Mouse (Mus musculus) lung, adult 2 months (tissue): ENCODE results near the gene Sema5b. TPM values are rescaled to one million over a fixed set of nuclear protein-coding genes. Genes with fewer than 3 reads are reported as not detected.

Source experiments
- DNase-seq: peaks from one replicate; pipeline ENCODE4 v3.0.0; 2022
- H3K4me1 ChIP-seq: fragments of 200-500 bp; 2 replicates; pipeline ENCODE4 v1.6.1; 2011; ENCODE audit warnings: low read length; ENCODE audit not compliant: control insufficient read depth, insufficient read depth
- H3K4me3 ChIP-seq: fragments of 200-500 bp; replicated peaks from 2 replicates; pipeline ENCODE3; 2011; ENCODE audit warnings: low read depth, mild to moderate bottlenecking, control low read depth, low read length; ENCODE audit errors: extremely low read depth
- CTCF ChIP-seq: fragments of 200-500 bp; IDR thresholded peaks from 2 replicates; pipeline ENCODE4 v1.5.1; 2011; ENCODE audit warnings: mild to moderate bottlenecking, low read length, control low read depth; ENCODE audit not compliant: insufficient read depth
- POLR2A ChIP-seq: fragments of 200-500 bp; IDR thresholded peaks from 2 replicates; pipeline ENCODE4 v1.6.1; 2011; ENCODE audit warnings: low read depth, mild to moderate bottlenecking, control low read depth, low read length, borderline replicate concordance; ENCODE audit errors: extremely low read depth
- WGBS: fragments of 180-500 bp; shearing (Covaris S2); methylation state at CpG from one replicate; pipeline ENCODE4 v1.1.7; 2018; 5-methylcytosine and 5-hydroxymethylcytosine counted together
- polyA plus RNA-seq: library from polyadenylated mRNA; depleted of rRNA; stranded (reverse); fragments of >200 nt; gene quantifications from 2 replicates; pipeline ENCODE4 v1.2.3, GENCODE M21; 2012

Sema5b gene
- polyA plus RNA-seq, 1 experiment: 0.76 TPM

DNA sequence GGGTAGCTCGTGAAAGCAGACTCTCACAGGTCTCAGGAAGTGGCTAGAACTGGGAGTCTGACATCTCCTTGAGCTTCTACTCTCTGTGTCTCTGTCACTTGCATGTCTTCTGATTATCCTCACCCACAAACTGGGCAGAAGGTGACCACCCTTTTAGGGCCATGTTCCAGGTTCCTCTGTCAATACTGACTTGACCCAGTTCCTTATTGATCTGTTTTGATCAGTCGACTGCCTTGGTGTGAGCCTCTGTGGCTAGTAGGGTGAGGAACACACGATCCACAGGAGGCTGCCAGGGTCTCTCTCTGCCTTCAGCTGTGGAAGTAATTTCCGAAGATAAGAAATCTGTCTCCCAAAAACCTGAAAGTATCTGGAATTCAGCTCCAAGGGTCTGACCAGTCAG, 76.8 kb downstream of the Sema5b start:
- DNase-seq: no peak
- H3K4me3 ChIP-seq: no peak overlapping the region
- no peaks in the 10 kb centered on the region for H3K4me1 ChIP-seq
- no peak for TF ChIP-seq POLR2A
- TF ChIP-seq CTCF: no peak
- WGBS: 87% methylated on average over 4 of the region's 4 CpGs

DNA sequence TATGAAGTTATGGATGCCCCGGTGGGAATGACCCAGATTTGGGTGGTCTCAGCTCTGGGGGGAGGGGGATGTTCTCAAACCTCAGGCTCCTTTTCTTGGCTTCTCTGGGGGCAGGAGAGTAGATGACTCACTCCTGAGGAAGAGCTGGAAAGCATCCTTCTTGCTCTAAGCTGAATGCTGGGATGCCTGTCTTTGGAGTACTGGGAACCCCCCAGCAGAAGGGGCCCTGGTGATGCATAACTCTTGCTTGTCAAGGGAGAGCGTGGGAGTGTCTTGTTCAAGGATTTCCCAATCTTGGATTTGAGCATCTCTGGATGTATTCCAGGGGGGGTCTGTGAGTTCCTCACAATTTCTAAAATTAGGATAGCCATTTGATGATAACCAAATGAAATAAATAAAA, 82.1 kb downstream of the Sema5b start:
- TF ChIP-seq CTCF (no peak), POLR2A (no peak)
- DNase-seq: no peak
- 72% methylated on average over 2 of the region's 2 CpGs for WGBS
- Histone ChIP-seq H3K4me1 (no peaks in the 10 kb centered on the region), H3K4me3 (no peak overlapping the region)

DNA sequence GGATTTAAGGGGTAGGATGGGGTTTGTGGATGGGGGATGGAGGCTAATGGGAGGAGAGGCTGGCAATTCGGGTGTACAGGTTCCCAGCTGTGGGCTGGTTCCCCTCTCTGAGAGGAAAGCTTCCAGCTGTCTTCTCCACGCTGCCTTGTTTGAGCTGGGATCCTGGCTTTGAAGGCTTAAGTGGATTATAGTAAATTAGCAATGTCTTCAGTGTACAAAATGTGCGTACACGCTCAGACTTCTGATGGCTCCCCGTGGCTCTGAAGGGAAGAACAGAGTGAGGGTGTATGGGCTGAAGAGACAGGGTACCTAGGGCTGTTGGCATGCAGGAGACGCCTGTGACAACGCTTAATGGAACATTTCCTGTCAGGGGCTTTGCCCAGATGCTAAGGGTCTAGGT, 83.0 kb downstream of the Sema5b start:
- 60% methylated on average over 7 of the region's 7 CpGs for WGBS
- DNase-seq: no peak
- Histone ChIP-seq H3K4me1 (no peaks in the 10 kb centered on the region), H3K4me3 (no peak overlapping the region)
- TF ChIP-seq POLR2A (no peak), CTCF (no peak)

DNA sequence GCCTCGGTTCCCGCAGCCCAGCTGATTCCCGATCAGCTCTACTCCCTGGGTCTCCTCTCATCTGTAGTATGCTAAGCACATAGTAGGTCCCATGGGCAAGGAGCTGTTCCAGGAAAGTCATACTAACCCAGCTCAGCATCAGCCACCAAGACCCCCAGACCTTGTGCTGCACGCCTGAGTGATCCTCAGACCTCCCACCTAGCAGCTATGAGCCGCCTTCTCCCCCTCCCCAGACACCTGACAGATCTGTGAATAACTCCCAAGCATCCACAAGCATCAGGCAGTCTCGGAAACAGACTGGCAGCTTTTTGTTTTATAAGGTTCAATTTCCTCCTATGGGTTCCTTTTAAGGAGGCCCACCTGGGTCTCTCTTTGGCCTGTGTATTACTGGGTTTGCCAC, 83.9 kb downstream of the Sema5b start:
- Histone ChIP-seq H3K4me1 (no peaks in the 10 kb centered on the region), H3K4me3 (no peak overlapping the region)
- DNase-seq: no peak
- no peak for TF ChIP-seq CTCF
- WGBS: 81% methylated on average over 6 of the region's 6 CpGs

DNA sequence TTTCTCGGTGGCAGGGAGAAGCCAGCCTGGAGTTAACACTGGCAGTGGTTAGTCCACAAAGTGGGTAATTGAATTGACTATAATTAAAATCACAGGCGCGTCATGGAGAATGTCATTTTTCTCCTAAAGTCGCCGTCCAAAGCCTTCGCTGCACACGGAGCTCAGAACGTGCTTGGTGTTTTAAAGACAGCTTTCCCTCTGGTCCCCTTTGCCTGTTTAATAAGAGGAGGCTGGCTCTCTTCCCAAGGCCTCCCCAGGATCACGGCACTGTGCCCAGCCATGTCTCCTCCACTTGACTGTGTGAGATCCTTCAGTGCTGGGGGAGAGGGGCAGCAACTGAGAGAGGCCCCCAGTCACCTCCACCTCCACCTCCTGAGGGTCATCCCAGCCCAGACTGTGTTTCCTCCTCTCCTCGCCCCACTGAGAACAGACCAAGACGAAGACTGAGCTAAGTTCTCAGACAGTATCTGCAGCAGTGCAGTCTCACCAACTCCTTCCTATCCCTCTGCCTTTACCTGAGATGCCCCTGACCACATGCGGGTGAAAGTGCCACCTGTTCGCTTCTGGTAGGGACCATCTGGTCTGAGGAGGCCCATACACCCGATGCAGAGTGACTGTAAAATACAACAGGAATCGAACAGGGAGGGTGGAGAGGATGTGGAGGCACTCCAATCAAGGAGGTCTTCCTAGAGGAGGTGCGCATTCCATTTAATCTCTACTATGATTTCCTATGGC, 84.5 kb downstream of the Sema5b start:
- 85% methylated on average over 16 of the region's 16 CpGs for WGBS
- no peak for TF ChIP-seq CTCF
- TF ChIP-seq POLR2A: no peak

DNA sequence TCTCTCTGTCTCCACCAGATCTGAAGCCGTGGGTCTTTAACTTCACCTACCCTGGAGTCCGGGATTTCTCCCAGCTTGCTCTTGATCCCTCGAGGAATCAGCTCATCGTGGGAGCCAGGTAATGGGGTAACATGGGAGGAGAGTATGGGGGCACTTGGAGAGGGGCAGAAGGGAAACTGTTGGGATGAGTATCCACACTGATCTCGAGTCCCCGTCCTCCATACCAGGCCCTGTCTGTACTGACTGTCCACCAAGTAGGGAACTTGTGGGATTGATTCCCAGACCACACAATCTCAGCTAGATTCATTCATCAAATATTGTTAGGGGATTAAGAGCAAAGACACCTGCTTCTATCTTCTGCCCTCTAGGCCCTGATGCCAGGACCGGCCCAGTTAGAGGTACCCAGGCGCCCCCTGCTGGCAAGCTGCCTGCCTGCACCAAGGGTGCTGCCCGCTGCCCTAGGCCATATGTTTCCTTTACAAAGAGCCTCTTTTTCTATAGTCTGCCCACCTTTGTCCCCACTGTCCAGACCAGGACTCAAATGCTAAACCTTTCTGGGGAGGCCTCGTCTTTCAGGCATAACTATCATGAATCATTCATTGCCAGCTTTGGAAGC, 87.2 kb downstream of the Sema5b start:
- Histone ChIP-seq H3K4me1 (no peaks in the 10 kb centered on the region), H3K4me3 (no peak overlapping the region)
- DNase-seq: peak; percentile 80
- WGBS: 42% methylated on average over 10 of the region's 10 CpGs
- TF ChIP-seq POLR2A: no peak
- peak; percentile 74 for TF ChIP-seq CTCF

More for the DNA sequence above, 84.5 kb downstream of the Sema5b start:
- no peak for DNase-seq
- Histone ChIP-seq H3K4me1 (no peaks in the 10 kb centered on the region), H3K4me3 (no peak overlapping the region)

DNA sequence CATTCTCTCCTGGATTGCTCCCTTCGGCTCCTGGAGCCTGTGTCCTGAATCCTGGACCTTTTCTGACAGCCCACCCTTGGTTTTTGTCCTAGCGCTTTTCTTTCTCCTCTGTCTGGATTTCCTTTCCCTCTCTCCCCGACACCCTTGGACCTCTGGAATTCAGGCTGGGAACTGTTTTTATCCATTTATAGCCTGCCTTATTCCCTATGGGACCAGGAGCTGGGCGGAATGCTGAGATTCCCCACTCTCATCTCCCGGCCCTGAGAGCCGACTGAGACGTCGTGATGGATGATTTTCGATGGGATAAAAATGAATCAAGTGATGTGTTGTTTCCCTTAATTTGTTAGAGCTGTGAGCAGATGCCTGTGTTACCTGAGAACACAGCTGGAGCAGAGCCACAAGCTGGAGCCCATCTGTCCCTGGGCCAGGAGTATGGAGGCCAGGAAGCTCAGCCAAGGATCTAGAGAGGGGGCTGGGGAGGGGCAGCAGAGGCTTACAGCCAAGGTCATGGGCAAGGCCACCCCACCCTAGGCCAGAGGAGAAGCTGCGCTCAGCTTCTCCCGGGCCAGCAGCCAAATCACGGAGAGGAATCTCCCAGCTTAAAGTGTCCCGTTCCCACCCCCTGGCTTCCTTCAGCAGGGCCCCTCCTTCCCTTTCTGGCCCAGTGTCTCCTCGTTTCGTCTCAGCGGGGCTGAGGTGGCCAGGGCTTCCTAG, 89.7 kb downstream of the Sema5b start:
- TF ChIP-seq POLR2A (no peak), CTCF (no peak)
- no peak for DNase-seq
- Histone ChIP-seq H3K4me1 (no peaks in the 10 kb centered on the region), H3K4me3 (no peak overlapping the region)
- WGBS: 41% methylated on average over 16 of the region's 16 CpGs

DNA sequence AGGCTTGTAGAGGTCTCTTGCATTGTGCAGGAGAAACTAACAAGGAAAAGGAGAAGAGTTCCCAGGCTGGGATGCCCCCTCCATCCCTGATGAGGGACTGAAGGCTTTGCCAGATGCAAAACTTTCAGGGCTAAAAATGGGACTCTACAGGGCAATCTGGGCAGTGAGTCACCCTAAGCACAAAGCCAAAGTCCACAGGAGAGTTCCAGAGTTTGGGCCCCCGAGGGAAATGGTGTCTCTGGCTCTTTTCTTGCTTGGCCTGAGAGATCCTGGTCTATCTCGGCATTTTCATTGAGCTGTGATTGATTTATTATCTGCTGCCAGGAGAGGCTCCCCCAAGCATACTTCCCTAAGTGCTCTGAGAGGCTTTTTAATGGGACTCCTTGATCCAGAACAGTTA, 92.1 kb downstream of the Sema5b start:
- DNase-seq: no peak
- WGBS: 35% methylated on average over 2 of the region's 2 CpGs
- TF ChIP-seq CTCF (no peak), POLR2A (no peak)
- Histone ChIP-seq H3K4me1 (no peaks in the 10 kb centered on the region), H3K4me3 (no peak overlapping the region)

DNA sequence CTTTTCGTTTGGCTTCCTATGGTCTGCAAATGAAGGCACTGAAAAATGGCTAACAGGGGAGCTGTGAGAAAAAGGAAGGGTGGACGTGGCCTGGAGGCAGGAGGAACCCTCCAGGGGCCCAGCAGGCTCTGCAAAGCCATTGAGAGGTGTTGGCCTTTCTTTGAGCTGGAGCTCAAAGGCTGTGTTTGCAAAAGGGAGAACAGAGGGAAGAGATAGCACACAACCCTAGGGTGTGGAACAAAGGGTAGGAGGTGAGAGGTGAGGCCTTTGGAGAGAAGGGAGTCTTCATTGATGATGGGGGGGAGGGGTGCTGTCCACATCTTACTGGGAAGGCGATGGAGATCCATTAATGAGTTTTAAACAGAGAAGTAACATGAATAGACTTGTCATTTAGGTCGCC, 94.0 kb downstream of the Sema5b start:
- no peak for TF ChIP-seq CTCF
- no peak for TF ChIP-seq POLR2A
- no peak for DNase-seq

More for the DNA sequence above, 94.0 kb downstream of the Sema5b start:
- 59% methylated on average over 4 of the region's 4 CpGs for WGBS
- H3K4me3 ChIP-seq: no peak overlapping the region
- no peaks in the 10 kb centered on the region for H3K4me1 ChIP-seq
